Mouse (Mus musculus): ENCODE measurements around the gene Ccdc40.
"Not testable (repeated sequence)": the region's sequence is repeated elsewhere in the genome, so short reads cannot be mapped to it uniquely, and the experiment has no call there.

Ccdc40 gene

GRCm38 (mm10) chr11:119281030-119281429 is 52.7 kb downstream of the Ccdc40 start:
- in situ Hi-C loops (cut with MseI, MboI), result no loop called here

DNA sequence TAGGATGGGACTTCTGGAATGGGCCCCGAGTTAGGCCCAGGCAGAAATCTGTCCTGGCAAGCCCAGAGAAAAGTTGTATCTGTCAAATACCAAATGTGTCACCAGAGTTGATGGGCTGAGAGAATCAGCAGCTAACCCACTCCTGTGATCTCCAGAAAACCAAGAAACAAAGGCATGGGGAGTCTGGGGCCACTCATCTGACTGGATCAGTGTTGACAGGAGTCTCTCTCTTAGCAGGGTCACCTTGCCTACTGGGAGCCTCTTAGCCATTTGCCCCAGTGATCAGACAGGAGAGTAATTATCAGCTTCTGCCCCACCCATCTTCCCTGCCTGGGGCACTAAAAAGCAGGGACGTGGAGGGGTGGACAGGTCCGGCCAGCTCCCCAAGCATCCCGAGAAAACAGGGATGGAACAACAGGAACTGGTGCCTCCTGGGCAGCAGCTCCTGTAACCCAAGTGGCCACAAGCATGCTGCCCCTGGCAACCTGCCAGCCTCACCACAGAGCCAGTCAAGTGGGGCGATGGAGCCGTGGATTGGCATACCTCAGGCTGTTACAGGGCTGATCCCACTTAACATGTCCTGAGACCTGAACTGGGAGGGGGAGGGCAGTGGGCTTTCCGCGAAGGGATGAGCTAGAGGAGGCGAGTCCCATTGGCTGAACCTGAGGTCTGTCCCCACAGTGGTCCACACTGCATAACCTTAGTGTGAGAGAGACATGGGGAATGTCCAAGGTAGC is 57.6 kb downstream of the Ccdc40 start:
- in situ Hi-C loops (cut with MseI, MboI), result no loop called here

- in situ Hi-C loops (cut with MseI, MboI), result no loop called here
These were observed 59.0 kb downstream of the Ccdc40 start for GRCm38 (mm10) chr11:119287207-119287992.

- in situ Hi-C loops (cut with MseI, MboI), result not testable (repeated sequence)
These were observed 64.5 kb downstream of the Ccdc40 start for GRCm38 (mm10) chr11:119292861-119293260.

GRCm38 (mm10) chr11:119297996-119298395 is 69.6 kb downstream of the Ccdc40 start:
- in situ Hi-C loops (cut with MseI, MboI), result no loop called here

- in situ Hi-C loops (cut with MseI, MboI), result no loop called here
These were observed 70.5 kb downstream of the Ccdc40 start for GRCm38 (mm10) chr11:119298917-119299316.

DNA sequence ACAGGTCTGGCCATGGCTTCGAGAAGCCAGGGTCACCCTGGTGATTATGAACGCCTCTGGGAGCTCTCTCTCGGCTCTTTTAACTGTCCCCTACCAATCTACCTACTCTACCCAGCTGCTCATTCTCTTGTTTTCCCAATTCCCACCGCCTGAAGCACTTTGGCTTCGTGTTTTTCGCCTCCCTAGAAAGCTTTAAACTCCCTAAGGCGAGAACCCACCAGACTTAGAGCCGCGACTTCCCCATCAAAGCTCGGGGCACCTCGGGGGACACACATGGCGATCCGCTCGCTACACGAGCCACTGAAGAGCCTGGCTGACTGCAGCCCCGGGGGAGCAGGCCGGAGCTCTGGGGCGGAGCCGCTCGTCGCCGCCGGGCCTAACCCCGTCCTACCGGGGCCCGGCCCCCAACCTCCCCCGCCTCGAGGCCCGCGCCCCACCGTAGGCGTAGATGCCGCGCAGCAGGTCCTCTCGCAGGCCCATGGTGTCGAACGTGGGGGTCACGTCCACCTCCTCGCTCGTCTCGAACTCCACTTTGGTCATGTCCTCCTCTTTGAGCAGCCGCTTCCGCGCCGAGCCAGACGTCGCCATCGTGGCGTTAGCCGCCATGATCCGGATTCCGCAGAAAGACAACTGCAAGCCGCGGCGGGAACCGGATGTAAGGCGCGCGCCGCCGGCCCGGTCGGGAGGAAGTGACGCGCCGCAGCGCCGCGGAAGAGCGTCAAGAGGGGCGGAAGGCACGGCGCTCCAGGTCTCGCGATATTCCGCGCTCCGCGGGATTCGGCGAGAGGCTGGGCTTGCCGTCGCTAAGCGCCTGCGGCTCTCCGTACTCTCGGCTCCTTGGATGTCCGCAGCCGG is 71.2 kb downstream of the Ccdc40 start, which contains the start of gene Eif4a3:
TSS of gene Eif4a3 (minus strand) at position 699 of the 855 bp plus-strand sequence.
- in situ Hi-C loops (cut with MseI, MboI), result no loop called here

DNA sequence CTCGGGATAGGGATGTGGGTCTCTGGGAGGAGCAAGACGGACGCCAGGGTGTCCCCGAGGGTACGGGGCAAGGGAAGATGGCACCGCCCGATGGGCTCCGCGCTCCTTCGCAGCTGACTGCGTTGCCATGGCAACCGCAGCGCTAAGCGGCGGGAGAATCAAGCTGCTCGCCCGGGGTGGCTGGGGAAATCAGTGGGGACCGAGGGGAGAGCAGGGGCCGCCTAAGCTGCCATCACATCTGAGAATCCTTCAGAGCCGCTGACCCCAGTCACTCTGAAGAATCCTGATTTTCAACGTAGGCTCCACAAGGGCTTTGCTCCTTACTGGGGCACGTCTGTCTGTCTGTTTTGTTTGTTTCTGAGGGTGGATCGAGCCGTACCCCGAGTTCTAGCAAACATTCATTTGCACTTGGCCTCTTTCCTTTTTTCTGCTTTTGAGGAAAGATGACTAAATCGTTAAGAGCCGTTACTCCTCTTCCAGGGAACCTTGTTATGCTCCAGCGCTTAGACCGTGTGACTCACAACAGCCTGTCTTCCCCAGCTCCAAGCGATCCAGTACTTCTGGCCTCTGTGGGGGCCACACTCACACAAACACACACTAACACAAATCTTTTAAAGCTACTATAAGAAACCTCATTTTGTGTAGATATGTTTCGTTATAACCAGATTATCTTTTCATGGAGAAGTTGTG is 72.0 kb downstream of the Ccdc40 start:
- in situ Hi-C loops (cut with MseI, MboI), result no loop called here

DNA sequence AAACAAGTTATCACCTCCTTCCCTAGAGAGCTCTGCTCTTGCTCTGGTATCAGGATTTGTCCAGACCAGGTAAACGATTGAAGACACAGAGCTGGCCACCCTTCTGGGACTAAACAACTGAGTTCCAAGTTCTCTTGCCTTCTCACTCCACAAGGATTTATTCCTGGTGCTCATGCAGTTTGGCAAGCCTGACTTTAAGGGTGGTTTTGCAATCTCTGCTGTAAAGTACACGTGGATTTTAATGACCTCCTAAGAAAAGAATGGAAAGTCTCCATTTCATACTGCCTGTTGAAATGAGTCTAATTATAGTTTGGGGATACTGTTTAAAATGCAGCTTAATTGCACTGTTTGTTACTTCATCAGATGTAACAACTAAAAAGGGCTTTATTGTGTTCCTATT is 72.6 kb downstream of the Ccdc40 start:
- in situ Hi-C loops (cut with MseI, MboI), result no loop called here

DNA sequence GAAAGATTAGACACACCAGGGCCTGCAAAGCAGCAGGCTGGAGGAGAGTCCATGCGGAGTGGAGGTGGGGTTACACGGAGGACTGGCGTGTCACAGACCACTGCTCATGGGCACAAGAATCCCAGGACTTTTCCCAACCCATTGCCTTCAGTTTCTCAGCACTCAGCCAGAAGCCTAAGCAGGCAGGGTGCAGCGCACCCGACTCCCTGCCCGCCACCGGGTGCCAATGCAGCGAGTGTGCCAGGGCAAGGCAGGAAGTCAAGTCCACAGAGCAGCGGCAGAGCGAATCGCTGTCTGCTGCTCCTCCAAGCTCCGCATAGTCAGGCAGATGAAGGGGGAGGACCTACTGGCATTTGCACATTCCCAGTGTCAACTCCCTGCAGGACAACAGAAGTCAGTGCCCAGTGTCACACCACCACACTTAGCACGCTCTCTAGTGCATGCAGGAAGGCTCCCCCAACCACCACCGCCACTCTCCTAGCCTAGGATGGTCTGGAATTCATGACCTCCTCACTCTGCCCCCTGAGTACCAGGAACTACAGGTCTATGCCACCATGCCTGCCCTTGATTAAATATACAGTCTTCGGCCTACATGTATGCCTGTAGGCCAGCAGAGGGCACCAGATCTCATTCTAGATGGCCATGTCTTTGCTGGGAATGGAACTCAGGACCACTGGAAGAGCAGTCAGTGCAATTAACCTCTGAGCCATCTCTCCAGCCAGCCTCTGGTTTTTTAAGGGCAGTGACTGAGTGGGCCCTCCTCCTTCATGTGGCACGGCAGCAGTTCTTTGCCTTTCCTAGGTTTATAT is 76.7 kb downstream of the Ccdc40 start:
- in situ Hi-C loops (cut with MseI, MboI), result no loop called here

GRCm38 (mm10) chr11:119306762-119307657 is 78.6 kb downstream of the Ccdc40 start:
- in situ Hi-C loops (cut with MseI, MboI), result no loop called here

DNA sequence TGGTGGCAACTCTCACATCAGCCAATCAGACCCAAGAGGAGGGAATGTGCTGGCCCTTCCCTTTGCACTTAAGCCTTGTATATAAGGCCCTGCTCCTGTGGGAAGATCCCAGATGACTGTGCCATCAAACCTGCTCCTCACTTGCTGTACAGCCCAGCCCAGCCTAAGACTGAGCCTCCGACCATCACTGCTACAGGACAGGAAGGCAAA is 79.2 kb downstream of the Ccdc40 start, which contains the start of gene Card14:
TSS of gene Card14 (plus strand) at position 111 of the 210 bp plus-strand sequence.
- in situ Hi-C loops (cut with MseI, MboI), result no loop called here

- in situ Hi-C loops (cut with MseI, MboI), result no loop called here
These were observed 79.5 kb downstream of the Ccdc40 start for GRCm38 (mm10) chr11:119307916-119308315.

DNA sequence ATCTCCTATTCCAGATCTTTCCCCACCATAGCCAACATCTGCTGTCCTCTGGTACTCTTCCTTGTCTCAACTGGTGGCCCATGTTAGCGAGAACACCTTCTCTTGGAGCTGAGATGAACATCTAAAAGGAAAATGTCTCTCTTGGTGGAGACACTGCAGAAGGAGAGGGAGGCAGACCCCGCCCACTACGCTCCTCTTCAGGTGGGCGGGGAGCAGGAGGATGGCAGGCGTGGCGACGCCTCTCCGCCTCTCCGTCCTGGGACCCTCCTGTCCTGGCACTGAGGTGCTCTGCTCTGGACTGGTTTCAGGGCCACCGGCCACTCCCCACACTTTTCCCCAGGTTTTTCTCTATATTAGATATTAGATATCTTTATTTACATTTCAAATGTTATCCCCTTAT is 82.2 kb downstream of the Ccdc40 start:
- in situ Hi-C loops (cut with MseI, MboI), result no loop called here

GRCm38 (mm10) chr11:119314252-119314936 is 86.0 kb downstream of the Ccdc40 start:
- in situ Hi-C loops (cut with MseI, MboI), result no loop called here

Data from mouse trophoblast stem cell (cell line).